Mouse (Mus musculus): Measurements from ENCODE around the gene Lrch4.

- TF ChIP-seq CTCF (IDR thresholded peaks at IDR 0.05; ENCODE audit: low read depth, low read length): no peak
- TF ChIP-seq TAL1 (conservative IDR thresholded peaks at IDR 0.05; ENCODE audit: low read depth, low read length): no peak
Measured at GRCm38 (mm10) chr5:137631591-137631990, 2.7 kb downstream of the Lrch4 start.
